Mouse (Mus musculus) kidney, postnatal 0 days (tissue): Measurements from ENCODE around the gene Olfr1107. TPM values are rescaled to one million over a fixed set of nuclear protein-coding genes. Genes with fewer than 3 reads are reported as not detected.

ENCODE experiments used
- ATAC-seq: fragments of 200-750 bp; cut with Nextera tagmentation; replicated peaks from 2 replicates; pipeline ENCODE4 v1.8.0; 2017; ENCODE audit warnings: low read depth, moderate number of reproducible peaks, moderate TSS enrichment, moderate library complexity; ENCODE audit not compliant: low FRiP score
- DNase-seq: peaks from one replicate; pipeline ENCODE4 v3.0.0-alpha.2; 2016; ENCODE audit warnings: low spot score
- H3K27ac ChIP-seq: fragments of 300-500 bp; sonication (generic); 2 replicates; pipeline ENCODE4 v1.5.1; 2014; ENCODE audit warnings: mild to moderate bottlenecking
- H3K27me3 ChIP-seq: fragments of 300-500 bp; sonication (generic); 2 replicates; pipeline ENCODE4 v1.6.1; 2014; ENCODE audit warnings: low read length, mixed read lengths; ENCODE audit not compliant: insufficient read depth
- H3K36me3 ChIP-seq: fragments of 300-500 bp; sonication (generic); 2 replicates; pipeline ENCODE4 v1.6.1; 2014; ENCODE audit warnings: low read length, mixed read lengths; ENCODE audit not compliant: insufficient read depth
- H3K4me1 ChIP-seq: fragments of 300-500 bp; sonication (generic); replicated peaks from 2 replicates; pipeline ENCODE4 v1.6.1; 2014; ENCODE audit warnings: antibody characterized with exemption, low read length, mixed read lengths; ENCODE audit not compliant: insufficient read depth
- H3K4me2 ChIP-seq: fragments of 300-500 bp; sonication (generic); 2 replicates; pipeline ENCODE4 v1.6.1; 2014; ENCODE audit warnings: mild to moderate bottlenecking, low read length, moderate library complexity, mixed read lengths
- H3K4me3 ChIP-seq: fragments of 300-500 bp; sonication (generic); replicated peaks from 2 replicates; pipeline ENCODE4 v1.5.1; 2014; ENCODE audit warnings: low read depth, low read length
- H3K9ac ChIP-seq: fragments of 300-500 bp; sonication (generic); 2 replicates; pipeline ENCODE4 v1.6.1; 2014; ENCODE audit warnings: low read depth, low read length
- H3K9me3 ChIP-seq: fragments of 300-500 bp; sonication (generic); replicated peaks from 2 replicates; pipeline ENCODE4 v1.6.1; 2016; ENCODE audit warnings: low read length, inconsistent platforms, mixed read lengths
- CTCF ChIP-seq: IDR thresholded peaks from 2 replicates; pipeline ENCODE4 v1.5.1; 2016; ENCODE audit warnings: antibody characterized with exemption, low read depth, mild to moderate bottlenecking, moderate library complexity
- whole genome bisulfite sequencing: fragments of 180-500 bp; shearing (Covaris S2); extraction: QIAGEN DNeasy Blood & Tissue Kit; methylation state at CpG from one replicate; pipeline ENCODE4 v1.1.7; 2014; 5-methylcytosine and 5-hydroxymethylcytosine counted together
- polyA plus RNA-seq: library from polyadenylated mRNA; unstranded; fragments of >200 nt; fragmentation: Nextera tagmentation; extraction: Ambion mirVana; gene quantifications from 2 replicates; pipeline ENCODE4 v1.2.1, GENCODE M21; 2015

Olfr1107 gene
- polyA plus RNA-seq, result not detected in 2 replicates

DNA sequence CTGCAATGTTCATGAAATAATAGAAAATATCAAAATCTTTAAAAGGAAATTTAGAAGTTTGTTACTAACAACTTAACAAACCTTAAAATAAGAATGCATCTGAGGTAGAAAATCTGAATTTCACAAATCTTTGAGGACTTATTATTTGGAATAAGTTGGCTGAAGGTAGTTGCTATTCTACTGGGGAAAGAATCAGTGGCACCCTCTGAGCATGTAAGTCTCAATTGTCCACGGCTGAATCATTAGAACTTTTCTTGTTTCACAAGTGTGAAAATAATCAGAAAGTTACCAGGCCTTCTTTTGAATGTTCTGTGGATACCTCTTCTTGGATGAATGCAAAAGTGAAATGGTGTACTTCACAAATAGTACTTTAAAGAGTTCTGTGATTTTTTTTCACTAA, at the start of gene Olfr1107:
Gene Olfr1107 (minus strand): TSS at position 101 of the 400 bp plus-strand sequence.
- Histone ChIP-seq H3K36me3 (no peaks in the 10 kb centered on the region), H3K4me3 (no peak within 1 kb of the TSS), H3K9ac (no peak within 1 kb of the TSS), H3K9me3 (no peaks in the 10 kb centered on the region), H3K4me1 (no peaks in the 10 kb centered on the region), H3K4me2 (no peak within 1 kb of the TSS), H3K27ac (no peak within 1 kb of the TSS), H3K27me3 (no peaks in the 10 kb centered on the region)
- DNase-seq, result no peak
- no peak for ATAC-seq
- TF ChIP-seq CTCF, result no peak
- WGBS, result 84% methylated on average over 1 of the region's 1 CpGs

DNA sequence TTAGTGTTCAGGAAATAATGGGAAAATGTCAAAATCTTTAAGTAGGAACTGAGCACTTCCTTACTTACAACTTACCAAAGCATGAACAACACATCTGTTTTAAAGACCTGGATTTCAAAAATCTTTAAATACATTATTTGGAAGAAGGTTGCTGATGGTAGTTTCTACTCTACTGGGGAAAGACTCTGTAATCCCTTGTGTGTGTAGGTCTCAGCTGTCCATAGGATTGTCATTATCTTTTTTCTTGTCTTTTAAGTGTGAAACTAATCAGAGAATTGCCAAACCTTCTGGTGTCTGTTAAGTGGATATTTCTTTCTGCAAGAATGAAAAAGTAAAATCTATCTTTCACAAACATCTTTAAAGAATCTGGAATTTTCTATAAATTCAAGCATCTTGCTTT, 38.9 kb upstream of the Olfr1107 start, which contains the start of gene Olfr259:
Gene Olfr259 (minus strand): TSS at position 101 of the 400 bp plus-strand sequence.
- ATAC-seq (no peak), DNase-seq (no peak)
- H3K4me1 ChIP-seq, result no peaks in the 10 kb centered on the region
- TF ChIP-seq CTCF, result no peak
- H3K36me3 ChIP-seq, result no peaks in the 10 kb centered on the region
- H3K4me3 ChIP-seq, result no peak within 1 kb of the TSS
- H3K4me2 ChIP-seq, result no peak within 1 kb of the TSS
- H3K27me3 ChIP-seq, result no peaks in the 10 kb centered on the region
- H3K9me3 ChIP-seq, result no peaks in the 10 kb centered on the region
- no peak within 1 kb of the TSS for H3K27ac ChIP-seq
- no peak within 1 kb of the TSS for H3K9ac ChIP-seq

DNA sequence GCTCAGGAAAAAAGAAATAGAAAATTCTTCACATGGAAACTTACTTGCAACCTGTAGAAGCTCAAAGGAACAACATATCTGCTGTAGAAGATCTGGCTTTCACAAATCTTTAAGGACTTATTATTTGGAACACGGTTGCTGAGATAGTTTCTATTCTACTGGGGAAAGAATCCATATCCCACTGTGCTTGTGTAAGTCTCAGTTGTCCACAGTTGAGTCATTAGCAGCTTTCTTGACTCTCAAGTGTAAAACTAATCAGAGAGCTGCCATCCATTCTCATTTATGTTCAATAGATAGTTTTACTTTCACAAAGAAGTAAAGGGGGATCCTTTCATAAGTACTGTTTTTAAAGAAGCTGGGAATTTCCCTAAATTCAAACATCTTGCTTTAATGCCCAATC, 20.3 kb upstream of the Olfr1107 start, which contains the start of gene Olfr1109:
Gene Olfr1109 (minus strand): TSS at position 101 of the 400 bp plus-strand sequence.
- Histone ChIP-seq H3K4me3 (no peak within 1 kb of the TSS), H3K36me3 (no peaks in the 10 kb centered on the region), H3K9me3 (no peaks in the 10 kb centered on the region), H3K27me3 (no peaks in the 10 kb centered on the region), H3K4me1 (no peaks in the 10 kb centered on the region), H3K4me2 (no peak within 1 kb of the TSS), H3K27ac (no peak within 1 kb of the TSS), H3K9ac (no peak within 1 kb of the TSS)
- 69% methylated on average over 1 of the region's 1 CpGs for WGBS
- DNase-seq, result no peak
- no peak for TF ChIP-seq CTCF
- no peak for ATAC-seq

DNA sequence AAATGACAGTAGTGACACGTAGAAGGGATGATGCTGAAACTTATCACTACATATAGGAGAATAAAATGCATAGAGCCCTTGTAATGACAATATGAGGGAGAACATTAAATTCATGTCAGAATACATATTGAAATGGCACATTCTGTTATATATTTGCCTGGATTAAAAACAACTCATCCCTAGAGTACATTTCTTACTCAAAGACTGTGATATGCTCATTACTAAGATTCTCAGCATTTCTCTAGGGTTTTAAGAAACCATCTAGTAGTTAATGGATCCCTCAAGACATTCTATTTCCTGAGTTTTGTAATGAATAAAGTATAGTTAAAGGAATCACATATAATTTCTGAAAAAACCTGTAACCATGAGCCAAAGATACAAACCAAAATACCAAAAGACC, 23.4 kb downstream of the Olfr1107 start, which contains the start of gene Olfr1106:
Gene Olfr1106 (minus strand): TSS at position 101 of the 400 bp plus-strand sequence.
- TF ChIP-seq CTCF, result no peak
- H3K27me3 ChIP-seq, result no peaks in the 10 kb centered on the region
- no peak for ATAC-seq
- H3K4me2 ChIP-seq, result no peak within 1 kb of the TSS
- DNase-seq, result no peak
- H3K9me3 ChIP-seq, result no peaks in the 10 kb centered on the region
- H3K4me1 ChIP-seq, result no peaks in the 10 kb centered on the region
- WGBS, result 76% methylated on average over 1 of the region's 1 CpGs
- no peak within 1 kb of the TSS for H3K9ac ChIP-seq
- H3K27ac ChIP-seq, result no peak within 1 kb of the TSS
- no peaks in the 10 kb centered on the region for H3K36me3 ChIP-seq
- no peak within 1 kb of the TSS for H3K4me3 ChIP-seq

DNA sequence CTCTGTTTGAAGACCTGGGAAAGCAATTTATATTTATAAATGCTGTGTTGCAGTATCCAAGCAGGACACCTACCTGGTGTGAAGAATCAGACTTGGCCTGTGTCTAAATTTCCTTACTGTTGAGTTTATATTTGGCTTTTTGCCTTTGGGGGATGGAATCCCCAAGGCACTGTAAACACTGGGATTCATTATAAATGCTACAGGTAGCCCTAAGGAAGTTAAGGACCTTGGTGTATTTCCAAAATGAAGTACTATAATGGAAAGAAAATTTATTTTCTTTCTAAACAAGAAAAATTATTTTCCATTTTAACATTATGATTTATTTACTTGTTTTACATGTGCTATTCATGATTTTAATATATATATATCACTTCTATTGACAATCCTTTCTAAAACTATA, 39.2 kb downstream of the Olfr1107 start, which contains the start of gene Olfr1105:
Gene Olfr1105 (minus strand): TSS at position 101 of the 400 bp plus-strand sequence.
- no peak for ATAC-seq
- no peak within 1 kb of the TSS for H3K9ac ChIP-seq
- TF ChIP-seq CTCF, result no peak

DNA sequence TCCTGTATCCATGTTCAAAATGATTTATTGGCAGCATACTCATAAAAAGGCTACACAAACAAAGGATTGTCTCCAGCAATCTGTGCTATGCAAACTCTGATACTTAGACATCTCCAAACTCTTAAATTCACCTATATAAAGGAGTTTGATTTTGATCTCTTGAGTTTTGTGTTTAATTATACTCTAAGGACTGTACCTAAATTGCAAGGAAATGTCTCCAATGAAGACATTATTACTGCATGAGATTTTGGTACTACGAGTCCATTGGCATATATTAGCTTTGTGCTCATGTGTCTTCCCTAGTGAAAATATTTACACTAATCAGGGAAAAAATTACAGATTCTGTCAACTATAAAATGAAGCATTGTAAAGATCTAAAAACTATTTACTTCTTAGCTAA, 48.6 kb downstream of the Olfr1107 start, which contains the start of gene Olfr1104:
Gene Olfr1104 (minus strand): TSS at position 101 of the 400 bp plus-strand sequence.
- no peak for DNase-seq
- no peak within 1 kb of the TSS for H3K4me3 ChIP-seq
- H3K36me3 ChIP-seq, result no peaks in the 10 kb centered on the region
- ATAC-seq, result no peak
- H3K9me3 ChIP-seq, result no peaks in the 10 kb centered on the region
- no peak for TF ChIP-seq CTCF
- no peak within 1 kb of the TSS for H3K4me2 ChIP-seq
- H3K4me1 ChIP-seq, result no peaks in the 10 kb centered on the region
- H3K27me3 ChIP-seq, result no peaks in the 10 kb centered on the region
- WGBS, result 62% methylated on average over 1 of the region's 1 CpGs
- no peak within 1 kb of the TSS for H3K27ac ChIP-seq
- H3K9ac ChIP-seq, result no peak within 1 kb of the TSS

More for the DNA sequence above, 39.2 kb downstream of the Olfr1107 start, which contains the start of gene Olfr1105:
- Histone ChIP-seq H3K4me1 (no peaks in the 10 kb centered on the region), H3K27ac (no peak within 1 kb of the TSS), H3K4me2 (no peak within 1 kb of the TSS), H3K9me3 (no peaks in the 10 kb centered on the region), H3K4me3 (no peak within 1 kb of the TSS), H3K36me3 (no peaks in the 10 kb centered on the region), H3K27me3 (no peaks in the 10 kb centered on the region)
- no peak for DNase-seq

Other genes starting within 250 kb of the Olfr1107 start
- not detected in 2 replicates for gene Olfr1095, start 224.1 kb downstream of the Olfr1107 start, polyA plus RNA-seq
- not detected in 2 replicates for gene Gm13723, start 201.0 kb downstream of the Olfr1107 start, polyA plus RNA-seq
- gene Olfr1097, start 183.6 kb downstream of the Olfr1107 start, polyA plus RNA-seq, result not detected in 2 replicates
- not detected in 2 replicates for gene Olfr1098, start 151.3 kb downstream of the Olfr1107 start, polyA plus RNA-seq
- gene Olfr1099, start 115.1 kb downstream of the Olfr1107 start, polyA plus RNA-seq, result not detected in 2 replicates
- not detected in 2 replicates for gene Olfr1100, start 95.9 kb downstream of the Olfr1107 start, polyA plus RNA-seq
- not detected in 2 replicates for gene Olfr1101, start 84.6 kb downstream of the Olfr1107 start, polyA plus RNA-seq
- not detected in 2 replicates for gene Olfr1102, start 77.4 kb downstream of the Olfr1107 start, polyA plus RNA-seq
- gene Olfr1104, start 48.7 kb downstream of the Olfr1107 start, polyA plus RNA-seq, result not detected in 2 replicates
- gene Olfr1105, start 39.3 kb downstream of the Olfr1107 start, polyA plus RNA-seq, result not detected in 2 replicates
- not detected in 2 replicates for gene Olfr1106, start 23.5 kb downstream of the Olfr1107 start, polyA plus RNA-seq
- gene Olfr1109, start 20.2 kb upstream of the Olfr1107 start, polyA plus RNA-seq, result not detected in 2 replicates
- not detected in 2 replicates for gene Olfr259, start 38.8 kb upstream of the Olfr1107 start, polyA plus RNA-seq
- not detected in 2 replicates for gene Olfr1110, start 64.5 kb upstream of the Olfr1107 start, polyA plus RNA-seq
- not detected in 2 replicates for gene Olfr1111, start 76.8 kb upstream of the Olfr1107 start, polyA plus RNA-seq
- not detected in 2 replicates for gene Olfr1112, start 112.0 kb upstream of the Olfr1107 start, polyA plus RNA-seq
- gene Olfr1113, start 133.2 kb upstream of the Olfr1107 start, polyA plus RNA-seq, result not detected in 2 replicates
- gene Olfr1115, start 172.2 kb upstream of the Olfr1107 start, polyA plus RNA-seq, result not detected in 2 replicates
- gene Olfr1116, start 191.7 kb upstream of the Olfr1107 start, polyA plus RNA-seq, result not detected in 2 replicates
- gene Olfr1118, start 231.8 kb upstream of the Olfr1107 start, polyA plus RNA-seq, result not detected in 2 replicates